In genomic region chr11:91749322-91749721, GRCm38 (mm10) we compare ENCODE assay signal across 22 mouse cellular contexts.
DNase-seq lines count a peak whose midpoint lies in the region; ATAC-seq and TF ChIP-seq lines count a peak whose summit lies in the region.
"Had no signal": no experiment of that assay in that cellular context is flagged by ENCODE, and none has a peak within 500 bp of the region (broad histone marks: within the 10 kb centered on the region; RNA-seq: fewer than 3 reads in every experiment).

No protein-coding gene starts in this region.

- no peak overlapping the region for H3K9ac ChIP-seq in hindbrain, postnatal 0 days (replicated peaks; ENCODE audit: low read length)
- H3K9ac ChIP-seq in hindbrain, embryonic 11.5 days (ENCODE audit: low read depth, low read length): no peak overlapping the region
- no peak overlapping the region for H3K9ac ChIP-seq in heart, embryonic 12.5 days
- H3K9ac ChIP-seq: forebrain, embryonic 13.5 days; forebrain, postnatal 0 days; heart, embryonic 13.5 days; hindbrain, embryonic 12.5 days had no signal

- no peak for DNase-seq in hindbrain, postnatal 0 days (ENCODE audit: low spot score)
- no peak for DNase-seq in hindbrain, embryonic 11.5 days (ENCODE audit: low spot score)
- DNase-seq in ES-CJ7 (ENCODE audit: low read depth, low spot score): peak; percentile 50
- peak; percentile 54 for DNase-seq in R1 (ENCODE audit: low read depth, low spot score)
- no peak for DNase-seq in adrenal gland, adult 8-10 months
- DNase-seq in kidney, postnatal 4 days: no peak
- DNase-seq: adrenal gland, postnatal 36 days; B cell, adult 2 months; cerebellum, adult 2 months; cerebellum, postnatal 10 days; forebrain, postnatal 0 days; gastrocnemius, postnatal 25 days; heart, postnatal 36 days; kidney, adult 2 months had no signal

- ATAC-seq in hindbrain, postnatal 0 days: no peak
- ATAC-seq in hindbrain, embryonic 11.5 days (ENCODE audit: low FRiP score): no peak
- no peak for ATAC-seq in heart, embryonic 12.5 days (ENCODE audit: insufficient number of reproducible peaks, low FRiP score)
- ATAC-seq: CD4-positive, CD25-positive, alpha-beta regulatory T cell, adult 4 months; forebrain, embryonic 13.5 days; forebrain, postnatal 0 days; hindbrain, embryonic 16.5 days had no signal

- H3K27ac ChIP-seq in hindbrain, postnatal 0 days: no peak overlapping the region
- no peak overlapping the region for H3K27ac ChIP-seq in hindbrain, embryonic 11.5 days (ENCODE audit: low read depth, low read length)
- H3K27ac ChIP-seq in heart, embryonic 12.5 days (ENCODE audit: poor library complexity, severe bottlenecking): no peak overlapping the region
- H3K27ac ChIP-seq: embryonic facial prominence, embryonic 10.5 days; forebrain, embryonic 13.5 days; heart, embryonic 13.5 days; hindbrain, embryonic 12.5 days had no signal

- no peak overlapping the region for H3K4me2 ChIP-seq in hindbrain, postnatal 0 days (ENCODE audit: low read depth, low read length)
- H3K4me2 ChIP-seq in hindbrain, embryonic 11.5 days (replicated peaks; ENCODE audit: low read depth, low read length): no peak overlapping the region
- no peak overlapping the region for H3K4me2 ChIP-seq in heart, embryonic 12.5 days
- H3K4me2 ChIP-seq: forebrain, embryonic 13.5 days; heart, embryonic 13.5 days; hindbrain, embryonic 12.5 days had no signal

- H3K4me3 ChIP-seq in hindbrain, postnatal 0 days (ENCODE audit: low read length): no peak overlapping the region
- H3K4me3 ChIP-seq in hindbrain, embryonic 11.5 days (ENCODE audit: low read depth, low read length): no peak overlapping the region
- no peak overlapping the region for H3K4me3 ChIP-seq in heart, embryonic 12.5 days
- H3K4me3 ChIP-seq: embryonic facial prominence, embryonic 10.5 days; forebrain, embryonic 13.5 days; heart, embryonic 13.5 days; hindbrain, embryonic 12.5 days had no signal

- no peaks in the 10 kb centered on the region for H3K4me1 ChIP-seq in hindbrain, postnatal 0 days (ENCODE audit: insufficient read depth, low read length)
- H3K4me1 ChIP-seq in hindbrain, embryonic 11.5 days (replicated peaks; ENCODE audit: control insufficient read depth, insufficient read depth, low read length): no peaks in the 10 kb centered on the region
- H3K4me1 ChIP-seq in heart, embryonic 12.5 days (replicated peaks): no peaks in the 10 kb centered on the region
- H3K4me1 ChIP-seq: embryonic facial prominence, embryonic 10.5 days; forebrain, embryonic 13.5 days; heart, embryonic 13.5 days; hindbrain, embryonic 12.5 days had no signal

- no peaks in the 10 kb centered on the region for H3K27me3 ChIP-seq in hindbrain, postnatal 0 days (ENCODE audit: insufficient read depth, low read length)
- no peaks in the 10 kb centered on the region for H3K27me3 ChIP-seq in hindbrain, embryonic 11.5 days (ENCODE audit: control insufficient read depth, insufficient read depth, low read length)
- no peaks in the 10 kb centered on the region for H3K27me3 ChIP-seq in heart, embryonic 12.5 days (replicated peaks)
- H3K27me3 ChIP-seq: forebrain, embryonic 13.5 days; heart, embryonic 13.5 days; hindbrain, embryonic 12.5 days had no signal

- TF ChIP-seq CTCF in hindbrain, postnatal 0 days (IDR thresholded peaks at IDR 0.05; ENCODE audit: low read depth): 0 out of 2 replicates have a peak, but pooled peaks have one; percentile 11

- H3K36me3 ChIP-seq in hindbrain, postnatal 0 days (ENCODE audit: insufficient read depth, low read length): no peaks in the 10 kb centered on the region
- no peaks in the 10 kb centered on the region for H3K36me3 ChIP-seq in hindbrain, embryonic 11.5 days (ENCODE audit: control insufficient read depth, insufficient read depth, low read length)
- H3K36me3 ChIP-seq in heart, embryonic 12.5 days: no peaks in the 10 kb centered on the region
- H3K36me3 ChIP-seq: embryonic facial prominence, embryonic 10.5 days; G1E; heart, embryonic 13.5 days; hindbrain, embryonic 12.5 days had no signal

- H3K9me3 ChIP-seq in hindbrain, postnatal 0 days (ENCODE audit: low read length): no peaks in the 10 kb centered on the region
- H3K9me3 ChIP-seq in hindbrain, embryonic 11.5 days (ENCODE audit: control insufficient read depth, low read length): no peaks in the 10 kb centered on the region
- peaks cover 7% of the 10 kb centered on the region; the same call in 1 of the 2 replicates for H3K9me3 ChIP-seq in heart, embryonic 12.5 days (replicated peaks)
- H3K9me3 ChIP-seq: embryonic facial prominence, embryonic 10.5 days; G1E; heart, embryonic 13.5 days; hindbrain, embryonic 12.5 days had no signal

Comparison
In these comparisons a context has a peak if more than half of its experiments do, and no peak if none do; other contexts are left out.
1. DNase-seq: peak in ES-CJ7 (single experiment) and R1 (single experiment); none in hindbrain, postnatal 0 days (single experiment), hindbrain, embryonic 11.5 days (single experiment), adrenal gland, adult 8-10 months (single experiment) and kidney, postnatal 4 days (0 of 2).